Mouse (Mus musculus) layer of hippocampus, adult 2 months (tissue): Measurements from ENCODE around the gene Tmem254a. TPM values are rescaled to one million over a fixed set of nuclear protein-coding genes. Genes with fewer than 3 reads are reported as not detected.
"Not testable (repeated sequence)": the region's sequence is repeated elsewhere in the genome, so short reads cannot be mapped to it uniquely, and the experiment has no call there.

Source experiments
- DNase-seq, 2 experiments: peaks; one replicate each; pipeline ENCODE4 v3.0.0; 2022; ENCODE audit warnings: low spot score in 2 of 2
- H3K27ac ChIP-seq: fragments of 200-600 bp; 2 replicates; pipeline ENCODE4 v1.8.1; 2022
- H3K4me3 ChIP-seq: fragments of 200-600 bp; 2 replicates; pipeline ENCODE4 v1.8.1; 2022; ENCODE audit warnings: mild to moderate bottlenecking
- long read RNA-seq, 2 experiments: library from polyadenylated mRNA; stranded (forward); transcript quantifications; one replicate each; pipeline ENCODE4 v2.0.0; 2021; ENCODE audit warnings: borderline mapping rate in 2 of 2
- total RNA-seq, 2 experiments: library from RNA; stranded (reverse); gene quantifications; 2 replicates each; pipeline ENCODE4 v1.2.3; 2021

The Tmem254a gene
- 10 to 100 TPM in 1 of 2 experiments, 1 to 10 TPM in 1; 9.6 to 10.5 TPM for total RNA-seq
- long read RNA-seq, experiment 1, transcript Tmem254a-204 (4 exons, 2,147 nt): major isoform, 10 of 10 reads
- long read RNA-seq, experiment 1, partial matches to known transcripts: 0 of 10 reads
- long read RNA-seq, experiment 1, other reads (novel, unspliced or antisense): 0 of 10 reads
- long read RNA-seq, experiment 2, transcript Tmem254a-204 (4 exons, 2,147 nt): major isoform, 10 of 10 reads
- long read RNA-seq, experiment 2, partial matches to known transcripts: 0 of 10 reads
- long read RNA-seq, experiment 2, other reads (novel, unspliced or antisense): 0 of 10 reads

GRCm38 (mm10) chr14:25927562-25927881 is at the start of gene Tmem254a:
Gene Tmem254a, minus strand, starts transcription at chr14:25927672.
- not testable (repeated sequence) for H3K4me3 ChIP-seq, H3K27ac ChIP-seq, DNase-seq

- not testable (repeated sequence) for DNase-seq, H3K27ac ChIP-seq, H3K4me3 ChIP-seq
Measured at GRCm38 (mm10) chr14:25957861-25958260, 30.4 kb upstream of the Tmem254a start.

GRCm38 (mm10) chr14:25938004-25938403 is 10.5 kb upstream of the Tmem254a start, which contains the start of gene Cphx1:
Gene Cphx1, plus strand, starts transcription at chr14:25938304.
- DNase-seq, H3K27ac ChIP-seq, H3K4me3 ChIP-seq: not testable (repeated sequence)

GRCm38 (mm10) chr14:25936867-25937630 is 9.6 kb upstream of the Tmem254a start:
- not testable (repeated sequence) for H3K4me3 ChIP-seq, DNase-seq, H3K27ac ChIP-seq

GRCm38 (mm10) chr14:25926814-25927561 is 484 bp downstream of the Tmem254a start:
- not testable (repeated sequence) for DNase-seq, H3K4me3 ChIP-seq, H3K27ac ChIP-seq

GRCm38 (mm10) chr14:25918427-25919170 is 8.9 kb downstream of the Tmem254a start:
- DNase-seq, H3K4me3 ChIP-seq, H3K27ac ChIP-seq: not testable (repeated sequence)

GRCm38 (mm10) chr14:25908976-25909375 is 18.5 kb downstream of the Tmem254a start:
- not testable (repeated sequence) for DNase-seq, H3K4me3 ChIP-seq, H3K27ac ChIP-seq

GRCm38 (mm10) chr14:25907272-25907671 is 20.2 kb downstream of the Tmem254a start:
- not testable (repeated sequence) for H3K27ac ChIP-seq, DNase-seq

GRCm38 (mm10) chr14:25905243-25905642 is 22.2 kb downstream of the Tmem254a start:
- H3K27ac ChIP-seq: not testable (repeated sequence)
- DNase-seq: peak in 1 of 2 experiments; percentile 1

More at GRCm38 (mm10) chr14:25907272-25907671, 20.2 kb downstream of the Tmem254a start:
- H3K4me3 ChIP-seq: not testable (repeated sequence)

GRCm38 (mm10) chr14:25903000-25903399 is 24.5 kb downstream of the Tmem254a start, which contains the start of gene Plac9a:
Gene Plac9a, minus strand, starts transcription at chr14:25903100.
- not testable (repeated sequence) for H3K4me3 ChIP-seq, DNase-seq, H3K27ac ChIP-seq

More at GRCm38 (mm10) chr14:25905243-25905642, 22.2 kb downstream of the Tmem254a start:
- H3K4me3 ChIP-seq: not testable (repeated sequence)

GRCm38 (mm10) chr14:25895686-25896085 is 31.8 kb downstream of the Tmem254a start:
- H3K27ac ChIP-seq, H3K4me3 ChIP-seq, DNase-seq: not testable (repeated sequence)

GRCm38 (mm10) chr14:25894566-25894965 is 32.9 kb downstream of the Tmem254a start:
- not testable (repeated sequence) for DNase-seq, H3K27ac ChIP-seq, H3K4me3 ChIP-seq

GRCm38 (mm10) chr14:25885886-25886285 is 41.6 kb downstream of the Tmem254a start:
- not testable (repeated sequence) for H3K27ac ChIP-seq, H3K4me3 ChIP-seq, DNase-seq

GRCm38 (mm10) chr14:25881769-25882168 is 45.7 kb downstream of the Tmem254a start:
- DNase-seq, H3K4me3 ChIP-seq, H3K27ac ChIP-seq: not testable (repeated sequence)

GRCm38 (mm10) chr14:25876640-25877039 is 50.8 kb downstream of the Tmem254a start:
- not testable (repeated sequence) for H3K4me3 ChIP-seq, DNase-seq, H3K27ac ChIP-seq
